Mouse (Mus musculus) brain, embryonic 14.5 days (tissue): Measurements from ENCODE around the gene Nop56.

Experiments used
- CTCF ChIP-seq: fragments of 200-500 bp; IDR thresholded peaks from 2 replicates; pipeline ENCODE4 v1.5.1; 2012; ENCODE audit warnings: inconsistent platforms, mild to moderate bottlenecking, moderate library complexity, borderline replicate concordance; ENCODE audit not compliant: insufficient read depth, insufficient read length; ENCODE audit errors: extremely low read depth
- POLR2A ChIP-seq: fragments of 200-500 bp; IDR thresholded peaks from 2 replicates; pipeline ENCODE4 v1.6.1; 2012; ENCODE audit warnings: mild to moderate bottlenecking, inconsistent platforms, borderline replicate concordance; ENCODE audit not compliant: poor library complexity, insufficient read depth, insufficient read length, severe bottlenecking; ENCODE audit errors: extremely low read depth

GRCm38 (mm10) chr2:130280224-130280623, 6.0 kb downstream of the Nop56 start:
- TF ChIP-seq POLR2A (no peak), CTCF (no peak)
